Mouse (Mus musculus): Measurements from ENCODE around the gene Arhgap31.
A peak's percentile ranks its signal among the peaks of the same experiment; 100 is the strongest.

The Arhgap31 gene

DNA sequence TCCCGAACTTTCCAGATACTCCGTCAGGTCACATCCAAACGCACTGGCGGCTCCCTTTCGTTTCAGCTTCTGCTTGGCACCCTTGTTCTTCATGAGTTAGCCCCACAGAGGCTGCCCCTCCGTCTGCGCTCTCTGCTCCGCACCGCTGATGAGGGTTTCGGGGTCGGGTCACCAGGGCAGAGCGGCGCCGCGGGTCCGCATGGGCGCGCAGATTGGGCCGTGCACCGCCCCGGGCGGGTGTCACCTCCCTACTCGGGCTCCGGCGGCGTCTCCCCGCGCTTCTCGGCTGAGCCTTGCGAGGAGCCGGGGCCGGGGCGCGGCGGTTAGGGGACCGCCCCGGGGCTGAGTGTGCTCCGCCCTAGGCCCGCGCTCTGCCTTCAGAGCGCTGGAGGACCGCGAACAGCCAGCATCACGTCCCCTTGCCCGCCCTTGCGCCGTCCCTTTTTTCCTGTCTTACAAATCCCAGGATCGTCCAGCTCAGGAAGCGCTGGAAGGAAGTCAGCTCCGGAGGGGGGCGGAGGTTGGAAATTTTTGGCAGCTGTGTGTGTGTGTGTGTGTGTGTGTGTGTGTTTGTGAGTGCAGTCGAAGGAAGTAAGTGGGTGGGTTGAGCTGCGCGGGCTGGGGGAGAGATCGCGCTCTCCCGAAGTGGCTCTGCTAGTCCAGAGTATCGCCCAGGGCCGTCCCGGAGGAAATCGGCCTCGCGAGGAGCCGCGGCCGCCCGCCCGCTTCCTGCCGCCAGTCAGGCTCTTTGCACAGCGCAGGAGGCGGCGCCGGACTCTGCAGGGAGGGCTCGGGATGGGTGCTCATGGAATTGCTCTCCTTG is at the start of gene Arhgap31:
Gene Arhgap31 (minus strand): TSS at position 694 of the 823 bp plus-strand sequence.
- DNase-seq (ENCODE audit: low read depth) = peak; percentile 88

DNA sequence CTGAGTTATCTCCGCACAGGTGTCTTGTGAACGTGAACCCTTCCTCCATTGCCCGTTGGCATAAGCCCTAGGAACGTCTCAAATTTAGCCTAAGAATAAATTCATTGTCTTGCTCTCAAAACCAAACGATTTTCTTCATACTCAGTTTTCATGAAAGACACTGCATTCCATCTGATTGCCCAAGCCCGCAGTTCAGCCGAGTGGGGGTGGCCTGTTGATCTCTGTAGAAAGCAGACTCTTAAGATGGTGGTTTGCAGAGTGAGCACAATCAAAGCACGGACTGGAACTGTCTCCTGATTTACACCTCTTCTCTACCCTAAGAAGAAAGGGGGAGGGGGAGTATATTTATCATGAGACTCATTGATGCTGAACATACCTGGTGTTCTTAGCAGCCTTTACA is 49.3 kb upstream of the Arhgap31 start:
- no peak for DNase-seq (ENCODE audit: low read depth)

DNA sequence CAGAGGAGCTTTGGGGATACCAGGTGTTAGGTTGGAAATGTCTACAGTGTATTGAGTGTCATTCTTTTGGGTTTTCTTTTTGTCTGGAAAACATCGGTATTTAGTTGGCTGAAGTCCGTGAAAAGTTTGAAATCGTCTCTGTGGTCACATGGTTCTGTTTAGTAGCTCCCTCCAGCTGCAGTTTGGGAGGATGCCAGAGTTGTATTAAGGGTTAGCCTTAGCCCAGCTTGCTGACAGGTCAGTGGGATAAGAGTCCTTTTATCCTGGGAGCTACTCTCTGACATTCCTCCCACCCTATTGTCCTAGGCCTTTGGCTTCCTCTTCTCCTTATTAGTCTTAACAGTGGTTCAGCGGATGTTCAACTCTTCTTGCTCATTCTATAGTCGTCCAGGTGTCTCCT is 48.9 kb upstream of the Arhgap31 start:
- DNase-seq (ENCODE audit: low read depth) = no peak

DNA sequence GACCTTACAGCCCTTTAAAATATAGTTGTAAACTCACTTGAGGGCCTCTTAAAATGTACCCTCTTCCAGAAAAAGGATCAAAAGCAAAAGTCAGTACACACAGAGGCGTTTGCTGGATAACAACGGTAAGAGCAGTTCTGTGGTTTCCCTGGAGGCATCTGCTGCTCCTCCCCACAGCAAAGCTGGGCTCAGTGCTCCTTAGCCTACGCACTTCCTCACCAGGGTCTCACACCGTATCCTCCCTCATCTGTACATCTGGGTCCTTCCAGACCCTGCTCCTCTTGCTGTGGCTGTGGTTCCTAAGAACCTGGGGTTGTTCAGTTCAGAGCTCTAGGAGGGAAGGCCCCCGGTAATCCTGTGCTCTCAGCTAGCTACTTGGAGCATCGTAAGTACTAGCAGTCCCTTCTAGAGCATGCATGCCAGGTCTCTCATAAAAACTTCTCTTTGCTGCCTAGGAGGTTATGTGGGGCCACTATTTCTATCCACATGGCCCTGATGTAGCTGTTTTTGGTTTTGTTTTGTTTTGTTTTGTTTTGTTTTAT is 47.8 kb upstream of the Arhgap31 start:
- no peak for DNase-seq (ENCODE audit: low read depth)

DNA sequence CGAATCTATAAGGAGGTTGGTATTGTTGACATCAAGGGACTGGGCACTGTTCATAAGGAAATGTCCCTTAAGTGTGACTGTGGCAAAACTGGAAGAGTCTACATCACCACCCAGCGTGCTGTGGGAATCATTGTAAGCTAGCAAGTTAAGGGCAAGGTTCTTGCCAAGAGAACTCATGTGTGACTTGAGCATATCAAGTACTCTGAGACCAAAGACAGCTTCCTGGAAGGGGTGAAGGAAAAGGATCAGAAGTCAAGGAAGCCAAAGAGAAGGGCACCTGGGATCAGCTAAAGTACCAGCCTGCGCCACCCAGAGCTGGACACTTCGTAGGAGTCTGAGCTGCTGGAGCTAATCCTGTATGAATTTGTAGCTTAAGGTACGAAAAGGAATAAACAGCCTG is 47.2 kb upstream of the Arhgap31 start:
- DNase-seq (ENCODE audit: low read depth) = no peak

DNA sequence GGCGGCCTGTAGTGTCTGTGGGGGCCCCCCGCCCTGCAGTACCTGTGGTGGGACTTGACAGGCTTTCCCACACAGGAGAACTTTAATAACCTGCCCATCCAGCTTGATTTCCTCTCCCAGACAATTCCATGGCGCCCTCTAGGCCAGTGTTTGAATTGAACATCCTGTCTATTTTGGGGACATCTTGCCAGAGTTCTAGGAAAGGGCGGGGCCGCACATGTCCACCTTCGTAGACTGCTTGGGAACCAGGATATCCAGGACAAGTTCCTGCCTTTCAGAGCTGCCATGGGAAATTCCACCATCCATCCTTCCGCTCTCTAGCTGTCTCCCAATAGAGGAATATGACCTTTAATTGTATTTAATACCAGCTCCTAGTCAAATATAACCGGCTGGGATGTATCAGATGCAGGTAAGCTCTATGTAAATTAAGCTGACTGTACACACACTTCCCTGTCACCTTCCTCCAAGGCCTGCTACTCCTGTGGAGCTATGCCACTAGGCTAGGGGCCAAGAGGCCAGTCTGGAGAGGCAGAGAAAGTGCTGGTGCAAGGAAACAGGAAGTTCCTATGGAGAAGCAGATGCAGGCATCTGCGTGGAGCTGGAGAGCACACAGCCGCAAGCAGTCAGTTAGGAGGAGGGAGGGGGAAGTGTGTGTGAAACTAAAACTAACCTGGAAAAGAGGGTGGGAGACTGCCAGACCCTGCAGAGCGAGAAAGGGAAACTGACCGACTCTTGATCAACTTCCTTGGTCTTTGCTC is 45.2 kb upstream of the Arhgap31 start:
- DNase-seq (ENCODE audit: low read depth) = no peak

DNA sequence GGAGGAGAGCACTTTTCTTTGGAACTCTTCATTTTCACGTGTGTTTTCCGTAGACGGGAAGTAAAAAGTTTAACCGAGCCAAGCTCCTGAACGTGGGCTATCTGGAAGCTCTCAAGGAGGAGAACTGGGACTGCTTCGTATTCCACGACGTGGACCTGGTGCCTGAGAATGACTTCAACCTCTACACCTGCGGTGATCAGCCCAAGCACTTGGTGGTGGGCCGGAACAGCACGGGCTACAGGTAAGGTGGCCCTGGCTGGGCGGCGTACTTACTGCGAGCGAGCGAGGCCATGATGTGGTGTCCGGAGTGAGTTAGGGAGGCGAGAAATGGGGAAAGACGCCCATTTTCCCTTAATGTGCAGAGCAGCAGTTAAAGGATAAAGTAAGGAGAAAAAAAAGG is 44.6 kb upstream of the Arhgap31 start:
- DNase-seq (ENCODE audit: low read depth) = no peak

DNA sequence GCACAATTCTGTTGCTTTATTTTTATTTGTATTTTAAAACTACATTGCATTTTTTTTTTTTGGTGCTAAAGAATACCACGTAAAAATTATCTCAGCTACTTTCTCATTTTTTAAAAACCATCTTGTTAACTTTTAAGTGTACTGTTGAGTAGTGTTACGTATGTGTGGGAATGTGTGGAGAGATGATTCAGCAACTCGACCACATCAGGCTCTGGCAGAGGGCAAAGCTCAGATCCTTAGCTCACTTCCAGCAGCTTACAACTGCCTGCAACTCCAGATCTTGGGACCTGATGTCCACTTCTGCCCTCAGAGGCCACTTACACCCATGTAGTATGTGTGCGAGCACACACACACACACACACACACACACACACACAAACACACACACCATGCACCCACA is 43.5 kb upstream of the Arhgap31 start:
- no peak for DNase-seq (ENCODE audit: low read depth)

DNA sequence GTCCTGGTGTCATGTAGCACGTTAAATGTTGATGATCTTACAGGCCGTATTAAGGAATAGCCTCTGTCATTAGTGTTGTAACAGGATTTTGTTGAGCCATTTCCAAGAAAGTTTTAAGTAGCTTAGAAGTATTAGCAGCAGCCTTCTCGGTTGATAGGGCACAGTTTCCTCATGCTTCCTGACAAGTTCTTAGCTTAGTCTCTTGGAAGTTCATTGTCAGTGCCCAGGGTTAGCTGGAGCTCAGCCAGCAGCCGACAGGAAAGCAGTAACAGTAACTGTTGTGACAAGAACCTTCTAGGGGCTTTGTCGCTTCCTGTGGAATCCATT is 43.1 kb upstream of the Arhgap31 start:
- DNase-seq (ENCODE audit: low read depth) = no peak

DNA sequence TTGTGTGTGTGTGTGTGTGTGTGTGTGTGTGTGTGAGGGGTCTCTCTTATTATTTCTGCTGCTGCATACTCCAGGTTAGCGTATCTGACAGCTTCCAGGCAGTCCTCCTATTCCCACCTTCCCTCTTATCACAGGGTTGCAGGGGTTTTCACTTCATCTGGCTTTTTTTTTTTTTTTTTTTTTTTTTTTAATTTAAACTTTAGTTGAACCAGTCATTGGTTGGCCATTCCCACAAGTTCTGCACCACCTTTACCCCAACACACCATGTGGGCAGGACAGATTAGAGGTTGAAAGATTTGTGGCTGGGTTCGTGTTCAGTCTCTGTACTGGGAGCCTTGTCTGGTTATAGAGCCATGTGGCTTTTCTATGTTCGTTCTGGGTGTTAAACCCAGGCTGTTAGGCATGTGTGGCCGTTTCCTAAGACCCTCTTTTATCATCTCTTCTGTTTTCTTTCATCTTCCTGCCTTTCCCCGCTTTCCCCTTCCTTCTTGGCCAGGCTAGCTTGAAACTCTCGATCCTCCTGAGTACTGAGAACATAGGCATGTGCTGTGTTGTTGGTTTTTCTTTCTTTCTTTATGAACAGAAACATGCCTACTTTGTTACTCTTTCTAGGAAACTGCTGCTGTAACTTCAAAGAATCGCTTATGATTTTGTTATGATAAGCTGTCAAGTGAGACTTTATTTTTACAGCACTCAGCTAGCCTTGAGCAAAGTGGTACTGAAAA is 42.5 kb upstream of the Arhgap31 start:
- DNase-seq (ENCODE audit: low read depth) = peak; percentile 36

DNA sequence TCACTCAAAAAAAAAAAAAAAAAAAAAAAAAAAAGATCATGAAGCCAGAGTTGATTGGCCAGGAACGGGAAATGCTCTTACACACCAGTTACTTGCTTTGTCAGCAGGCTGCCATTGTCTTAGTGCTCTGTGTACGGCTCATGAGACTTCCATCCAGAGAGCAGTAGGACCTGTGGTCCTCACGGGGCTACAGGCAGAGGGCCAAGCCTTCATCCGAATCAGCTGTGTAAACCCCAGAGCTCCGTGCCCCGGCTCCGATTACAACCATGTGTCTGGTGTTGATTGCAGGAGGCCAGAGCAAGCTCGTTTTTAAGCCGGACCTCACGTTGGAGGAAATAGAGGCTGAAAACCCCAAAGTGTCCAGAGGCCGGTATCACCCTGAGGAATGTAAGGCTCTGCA is 40.6 kb upstream of the Arhgap31 start:
- no peak for DNase-seq (ENCODE audit: low read depth)

DNA sequence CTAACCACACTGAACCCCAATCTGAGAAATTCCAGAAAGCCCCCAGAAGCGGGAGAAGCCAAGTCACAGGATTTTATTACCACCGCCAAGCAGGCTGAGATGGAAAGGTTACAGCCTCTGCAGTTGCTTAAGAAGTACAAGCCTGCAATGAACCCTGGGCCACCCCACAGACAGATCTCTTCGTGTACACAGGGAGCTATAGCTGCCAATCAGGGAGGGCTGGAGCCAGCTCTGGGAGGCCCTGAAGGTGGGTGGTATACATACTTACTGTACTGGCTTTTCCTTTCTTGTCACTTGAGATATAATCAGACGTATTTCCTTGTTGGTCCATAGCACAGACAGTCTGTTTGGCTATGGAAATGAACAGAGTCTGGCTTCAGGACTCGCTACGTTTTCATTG is 37.7 kb upstream of the Arhgap31 start:
- DNase-seq (ENCODE audit: low read depth) = no peak

DNA sequence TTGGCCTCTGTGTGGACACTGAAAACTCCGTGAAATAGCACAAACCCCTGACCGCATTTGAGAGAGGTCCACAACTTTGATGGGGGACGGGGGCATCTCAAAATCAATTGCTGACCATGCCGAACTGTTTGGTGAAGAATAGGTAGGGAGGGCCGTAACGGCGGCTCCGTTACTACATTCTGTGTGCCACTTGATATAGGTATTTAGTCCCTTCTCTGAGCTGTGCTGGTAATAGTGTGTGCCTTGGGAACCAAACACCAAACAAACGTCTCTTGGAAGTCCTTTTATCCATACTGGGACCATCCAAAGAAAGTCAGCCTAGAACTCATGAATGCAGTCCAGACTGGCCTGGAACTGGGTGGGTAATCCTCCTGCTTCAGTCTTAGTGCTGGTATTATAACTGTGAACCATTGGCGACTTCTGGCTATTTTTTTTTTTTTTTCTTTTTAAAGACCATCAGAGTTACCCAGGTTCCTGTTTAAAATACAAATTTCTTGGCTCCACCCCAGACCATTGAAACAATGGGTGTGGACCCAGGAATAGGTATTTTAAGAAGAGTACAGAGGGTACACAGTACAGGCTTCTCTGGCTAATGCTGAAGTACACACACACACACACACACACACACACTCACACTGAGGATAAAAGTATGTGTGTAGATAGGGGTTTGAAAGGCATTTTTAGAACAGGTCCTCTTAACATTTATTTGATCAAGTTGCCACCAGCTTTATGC is 31.0 kb upstream of the Arhgap31 start:
- no peak for DNase-seq (ENCODE audit: low read depth)

DNA sequence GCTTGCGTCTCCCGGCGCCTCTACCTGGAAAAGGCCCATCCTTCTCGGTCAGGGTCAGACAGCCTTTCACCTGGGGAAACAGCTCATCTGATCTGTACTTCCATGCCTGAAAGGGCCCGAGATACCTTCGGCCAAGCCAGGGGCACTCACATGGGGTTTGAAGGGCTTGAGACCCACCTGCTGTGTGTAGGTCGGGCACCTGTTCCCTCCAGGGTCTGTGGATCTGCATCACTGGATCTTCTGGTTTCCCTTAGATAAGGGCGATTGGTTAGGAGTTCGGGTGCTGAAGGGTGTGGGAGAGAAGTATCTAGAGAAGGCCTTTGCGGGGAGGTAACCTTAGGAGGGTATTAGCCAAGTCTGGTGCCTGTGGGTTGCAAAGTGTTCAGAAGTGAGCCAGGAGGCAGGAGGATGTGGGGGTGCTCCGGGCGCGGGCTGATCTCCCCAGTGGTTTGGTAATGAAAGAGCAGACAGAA is 29.6 kb upstream of the Arhgap31 start:
- peak; percentile 68 for DNase-seq (ENCODE audit: low read depth)

DNA sequence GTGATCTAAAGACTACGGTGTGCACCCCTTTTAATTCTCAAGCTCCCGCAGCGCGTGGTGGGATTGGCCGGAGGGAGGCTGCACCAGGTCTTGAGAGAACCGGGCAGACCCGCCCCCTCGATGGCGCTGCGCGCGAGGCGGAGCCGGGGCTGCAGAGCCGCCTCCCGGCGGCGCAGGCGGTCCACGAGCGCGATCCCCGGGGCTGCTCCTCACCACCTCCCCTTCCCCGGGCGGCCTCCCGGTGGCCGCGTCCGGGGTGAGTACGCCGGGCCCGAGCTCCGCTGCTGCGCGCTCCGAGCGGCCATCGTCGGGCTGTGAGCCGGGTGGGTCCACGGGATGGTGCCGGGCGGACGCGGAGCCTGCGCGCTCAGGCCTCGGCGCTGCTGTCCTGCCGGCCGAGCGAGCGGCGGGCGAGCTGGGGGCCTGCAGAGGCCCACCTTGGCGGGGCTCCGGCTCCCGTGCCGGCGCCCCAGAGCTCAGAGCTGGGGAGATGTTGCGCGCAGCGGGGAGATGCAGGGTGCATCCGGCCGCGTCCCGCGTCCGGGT is 29.1 kb upstream of the Arhgap31 start, which contains the start of gene B4galt4:
Gene B4galt4 (plus strand): TSS at position 152 of the 546 bp plus-strand sequence.
- peak; percentile 64 for DNase-seq (ENCODE audit: low read depth)

DNA sequence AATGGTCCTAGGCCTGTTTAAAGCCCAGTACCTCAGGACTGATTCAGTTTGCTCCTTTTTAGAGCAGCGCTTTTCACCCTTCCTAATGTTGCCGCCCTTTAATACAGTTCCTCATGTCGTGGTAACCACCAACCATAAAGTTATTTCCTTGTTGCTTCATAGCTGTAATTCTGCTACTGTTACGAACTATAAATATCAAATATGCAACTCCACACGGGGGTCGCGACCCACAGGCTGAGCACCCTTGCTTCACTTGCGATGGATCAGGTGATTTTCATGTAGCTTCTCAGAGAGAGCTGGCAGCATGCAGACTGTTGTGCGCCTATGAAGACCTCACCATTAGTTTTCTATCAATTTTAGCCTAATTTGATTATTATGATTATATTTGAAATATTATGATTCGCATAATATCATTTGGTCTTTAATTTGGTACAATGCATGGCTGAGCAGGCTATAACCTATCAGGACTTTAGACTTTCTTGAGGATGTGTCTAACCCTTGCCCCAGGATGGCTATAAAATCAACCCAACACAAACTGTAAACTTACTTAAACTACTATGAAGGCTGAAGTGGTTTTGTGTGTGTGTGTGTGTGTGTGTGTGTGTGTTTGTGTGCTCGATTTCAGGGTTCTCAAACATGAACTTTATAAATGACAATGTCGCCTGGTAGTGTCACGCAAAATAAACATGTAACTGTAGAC is 28.3 kb upstream of the Arhgap31 start:
- DNase-seq (ENCODE audit: low read depth) = no peak

DNA sequence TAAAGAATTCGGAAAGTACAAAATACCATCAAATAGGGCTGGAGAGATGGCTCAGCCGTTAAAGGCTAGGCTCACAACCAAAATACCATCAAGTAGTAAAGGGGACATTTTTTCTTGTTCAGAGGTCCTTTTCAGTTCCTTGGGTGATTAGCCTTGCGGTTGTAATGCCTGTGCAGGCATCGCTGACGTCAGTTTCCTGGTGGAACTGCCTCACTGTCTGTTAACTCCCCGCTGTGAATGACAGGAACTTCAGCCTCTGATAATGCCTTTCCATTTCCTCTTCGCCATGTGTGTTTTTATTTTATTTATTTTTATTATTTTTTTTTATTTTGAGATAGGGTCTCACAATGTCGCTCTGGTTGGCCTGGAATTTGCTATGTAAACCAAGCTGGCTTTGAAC is 17.8 kb upstream of the Arhgap31 start:
- peak; percentile 65 for DNase-seq (ENCODE audit: low read depth)

DNA sequence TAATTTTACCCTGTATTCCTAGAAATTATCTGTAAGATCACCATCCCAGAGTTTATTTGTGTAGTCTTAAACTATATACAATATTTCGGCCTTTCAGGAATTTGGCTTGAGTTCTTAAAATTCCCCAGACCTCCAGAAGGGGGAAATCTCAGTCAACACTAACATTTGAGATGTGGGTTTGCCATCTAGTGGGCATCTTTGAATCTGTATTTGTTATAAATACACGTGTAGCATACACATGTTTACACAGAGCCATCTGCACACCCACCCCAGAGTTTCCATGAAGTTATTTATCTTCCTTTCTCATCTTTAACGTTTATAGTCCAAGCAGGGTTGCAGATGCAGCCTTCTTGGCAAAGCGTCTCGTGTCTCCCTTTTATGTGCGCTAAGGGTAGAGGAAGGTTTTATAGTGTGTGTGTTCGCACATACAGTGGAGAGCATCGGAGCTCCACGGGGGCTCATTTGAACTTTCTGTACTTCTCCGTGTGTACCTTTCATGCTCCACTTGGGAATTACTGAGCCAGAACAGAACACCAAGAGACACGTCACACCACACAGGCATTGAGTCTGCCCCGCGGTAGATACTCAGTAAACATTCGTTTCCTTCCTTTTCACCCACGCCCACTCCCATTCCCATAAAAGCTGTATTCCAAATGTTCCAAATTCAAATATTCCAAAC is 16.7 kb upstream of the Arhgap31 start:
- peak; percentile 80 for DNase-seq (ENCODE audit: low read depth)

DNA sequence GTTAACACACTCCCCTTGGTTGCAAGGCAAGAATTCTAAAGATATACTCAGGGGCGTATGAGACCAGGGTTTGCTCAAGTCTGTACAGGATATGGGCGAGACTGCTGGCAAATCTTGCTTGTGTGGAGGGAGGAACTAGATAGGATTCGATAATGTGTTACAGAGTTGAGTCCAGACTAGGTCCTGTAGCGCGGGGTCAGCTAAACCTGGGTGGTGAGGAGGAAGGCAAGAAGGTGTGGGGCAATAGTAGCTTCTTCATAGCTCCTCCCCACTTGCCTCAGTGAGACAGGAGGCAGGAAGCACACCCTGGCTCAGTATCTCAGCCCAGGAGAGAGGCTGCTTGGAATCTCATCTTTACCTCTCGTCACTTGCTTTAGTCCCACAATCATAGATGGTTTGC is 16.1 kb upstream of the Arhgap31 start:
- no peak for DNase-seq (ENCODE audit: low read depth)

DNA sequence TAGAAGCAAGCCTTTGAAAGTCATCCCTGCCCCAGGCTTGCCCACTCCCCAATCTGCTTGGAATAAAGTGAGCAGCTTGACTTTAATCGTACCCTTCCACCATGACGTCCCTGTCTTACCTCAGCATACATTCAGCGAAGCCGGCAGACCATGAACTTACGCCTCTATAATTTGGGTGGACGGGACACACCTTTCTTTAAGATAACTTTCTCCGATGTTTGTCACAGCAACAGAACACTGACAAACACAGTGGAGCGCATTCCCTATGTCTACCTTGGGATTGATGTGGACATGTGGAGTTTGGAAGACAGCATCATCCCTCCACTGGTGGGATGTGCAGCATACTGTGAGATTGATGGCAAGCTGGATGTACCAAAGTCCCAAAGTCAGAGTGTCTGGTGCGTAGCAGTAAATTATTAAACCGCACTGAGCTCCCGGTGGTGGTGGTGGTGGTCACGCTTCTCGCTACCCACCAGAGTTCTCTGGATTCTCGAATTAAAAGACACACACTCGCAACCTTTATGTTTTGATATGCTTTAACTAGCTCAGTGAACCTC is 15.6 kb upstream of the Arhgap31 start:
- no peak for DNase-seq (ENCODE audit: low read depth)

Data from induced T-regulatory cell, adult 2 months (primary cell).